Mouse (Mus musculus) E14TG2a.4 (cell line): ENCODE data around the gene Ncoa5.

Experiments
- H3K27me3 ChIP-seq: 2 replicates; pipeline ENCODE4 v1.6.1; 2014; ENCODE audit warnings: low read length, control low read depth; ENCODE audit not compliant: insufficient read depth
- H3K36me3 ChIP-seq: 2 replicates; pipeline ENCODE4 v1.6.1; 2014; ENCODE audit warnings: low read length, control low read depth; ENCODE audit not compliant: insufficient read depth
- H3K4me1 ChIP-seq: replicated peaks from 2 replicates; pipeline ENCODE4 v1.6.1; 2014; ENCODE audit warnings: low read depth, low read length, control low read depth
- H3K4me3 ChIP-seq: replicated peaks from 2 replicates; pipeline ENCODE4 v1.5.1; 2014; ENCODE audit warnings: mild to moderate bottlenecking, low read length
- H3K9me3 ChIP-seq: 2 replicates; pipeline ENCODE4 v1.6.1; 2014; ENCODE audit warnings: low read length, control low read depth
- CTCF ChIP-seq: conservative IDR thresholded peaks from 2 replicates; pipeline ENCODE4 v1.5.1; 2014; ENCODE audit warnings: low read length
- NANOG ChIP-seq: IDR thresholded peaks from 2 replicates; pipeline ENCODE4 v1.6.1; 2014; ENCODE audit warnings: borderline replicate concordance, low read length, mixed read lengths
- POU5F1 ChIP-seq: IDR thresholded peaks from 2 replicates; pipeline ENCODE4 v1.6.1; 2014; ENCODE audit warnings: low read length, borderline replicate concordance

Ncoa5 gene

GRCm38 (mm10) chr2:164951745-164952144 is 82.9 kb downstream of the Ncoa5 start:
- TF ChIP-seq NANOG: no peak
- peak; percentile 86 for TF ChIP-seq CTCF
- H3K4me1 ChIP-seq: peaks cover 72% of the 10 kb centered on the region
- H3K36me3 ChIP-seq: no peaks in the 10 kb centered on the region
- H3K4me3 ChIP-seq: no peak overlapping the region
- H3K9me3 ChIP-seq: 0 out of 2 replicates have a peak, but pooled peaks cover 3% of the 10 kb centered on the region
- peaks cover 77% of the 10 kb centered on the region for H3K27me3 ChIP-seq

GRCm38 (mm10) chr2:164950501-164950900 is 84.2 kb downstream of the Ncoa5 start:
- peaks cover 86% of the 10 kb centered on the region for H3K27me3 ChIP-seq
- H3K4me3 ChIP-seq: peak overlapping the region; percentile 71
- peaks cover 63% of the 10 kb centered on the region for H3K4me1 ChIP-seq
- no peak for TF ChIP-seq NANOG
- peak; percentile 80 for TF ChIP-seq CTCF
- no peak for TF ChIP-seq POU5F1
- no peaks in the 10 kb centered on the region for H3K36me3 ChIP-seq
- 0 out of 2 replicates have a peak, but pooled peaks cover 1% of the 10 kb centered on the region for H3K9me3 ChIP-seq
